11 mouse cellular contexts compared by ENCODE assay signal in genomic region chr2:19431614-19432323, GRCm38 (mm10). TPM values are rescaled to one million over a fixed set of nuclear protein-coding genes. Genes with fewer than 3 reads are reported as not detected.
DNase-seq lines count a peak whose midpoint lies in the region; ATAC-seq lines count a peak whose summit lies in the region.
"Had no signal": no experiment of that assay in that cellular context is flagged by ENCODE, and none has a peak within 500 bp of the region (broad histone marks: within the 10 kb centered on the region; RNA-seq: fewer than 3 reads in every experiment).

No protein-coding gene starts in this region.

- no peak overlapping the region for H3K27ac ChIP-seq in heart, embryonic 12.5 days (ENCODE audit: poor library complexity, severe bottlenecking)
- no peak overlapping the region for H3K27ac ChIP-seq in embryonic facial prominence, embryonic 10.5 days (replicated peaks)
- H3K27ac ChIP-seq in hindbrain, embryonic 14.5 days: no peak overlapping the region
- H3K27ac ChIP-seq in midbrain, embryonic 16.5 days (ENCODE audit: low read length): no peak overlapping the region

- ATAC-seq in heart, embryonic 12.5 days (ENCODE audit: insufficient number of reproducible peaks, low FRiP score): no peak
- peak; percentile 38 for ATAC-seq in hindbrain, embryonic 14.5 days (ENCODE audit: low FRiP score)
- ATAC-seq in midbrain, embryonic 16.5 days: peak; percentile 34
- ATAC-seq: liver, postnatal 0 days had no signal

- DNase-seq in heart, adult 9 months (ENCODE audit: low spot score in 2 of 2): no peak
- DNase-seq in embryonic facial prominence, embryonic 10.5 days (ENCODE audit: low spot score): peak; percentile 38
- no peak for DNase-seq in hindbrain, embryonic 14.5 days (ENCODE audit: low spot score)
- DNase-seq in right cerebral cortex, adult 2 months (ENCODE audit: low spot score in 2 of 2): no peak
- no peak for DNase-seq in layer of hippocampus, adult 11-12 months (ENCODE audit: low spot score)
- DNase-seq in layer of hippocampus, postnatal 14 days (ENCODE audit: low spot score in 2 of 2): no peak
- DNase-seq: right cerebral cortex, postnatal 14 days had no signal

- 4% methylated on average over 41 of the region's 41 CpGs for WGBS in heart, embryonic 12.5 days
- WGBS in embryonic facial prominence, embryonic 10.5 days: 1% methylated on average over 41 of the region's 41 CpGs
- WGBS in hindbrain, embryonic 14.5 days: 1% methylated on average over 41 of the region's 41 CpGs
- 2% methylated on average over 41 of the region's 41 CpGs for WGBS in midbrain, embryonic 16.5 days

- 0 out of 2 replicates have a peak, but pooled peaks cover 2% of the 10 kb centered on the region for H3K9me3 ChIP-seq in heart, embryonic 12.5 days (replicated peaks)
- no peaks in the 10 kb centered on the region for H3K9me3 ChIP-seq in embryonic facial prominence, embryonic 10.5 days
- H3K9me3 ChIP-seq in hindbrain, embryonic 14.5 days (ENCODE audit: control insufficient read depth, low read length): no peaks in the 10 kb centered on the region
- no peaks in the 10 kb centered on the region for H3K9me3 ChIP-seq in midbrain, embryonic 16.5 days (replicated peaks; ENCODE audit: control insufficient read depth, low read length, poor library complexity, severe bottlenecking)

- H3K36me3 ChIP-seq in heart, embryonic 12.5 days: no peaks in the 10 kb centered on the region
- no peaks in the 10 kb centered on the region for H3K36me3 ChIP-seq in embryonic facial prominence, embryonic 10.5 days (replicated peaks)
- no peaks in the 10 kb centered on the region for H3K36me3 ChIP-seq in hindbrain, embryonic 14.5 days (replicated peaks; ENCODE audit: control insufficient read depth, insufficient read depth)
- H3K36me3 ChIP-seq in midbrain, embryonic 16.5 days (ENCODE audit: control insufficient read depth, insufficient read depth, low read length): no peaks in the 10 kb centered on the region

- peaks cover 87% of the 10 kb centered on the region for H3K27me3 ChIP-seq in heart, embryonic 12.5 days (replicated peaks)
- peaks cover 99% of the 10 kb centered on the region for H3K27me3 ChIP-seq in embryonic facial prominence, embryonic 10.5 days (replicated peaks; ENCODE audit: low read depth, poor library complexity, severe bottlenecking)
- peaks cover 96% of the 10 kb centered on the region for H3K27me3 ChIP-seq in hindbrain, embryonic 14.5 days (ENCODE audit: control insufficient read depth, insufficient read depth, low read length)
- peaks cover 76% of the 10 kb centered on the region for H3K27me3 ChIP-seq in midbrain, embryonic 16.5 days (ENCODE audit: control insufficient read depth, insufficient read depth, low read depth, low read length)

- peak overlapping the region; percentile 62 for H3K4me2 ChIP-seq in heart, embryonic 12.5 days
- 0 out of 2 replicates have a peak overlapping the region, but pooled peaks have one; percentile 22 for H3K4me2 ChIP-seq in hindbrain, embryonic 14.5 days (replicated peaks)
- H3K4me2 ChIP-seq in midbrain, embryonic 16.5 days (ENCODE audit: low read length): no peak overlapping the region

- H3K4me1 ChIP-seq in heart, embryonic 12.5 days (replicated peaks): peaks cover 15% of the 10 kb centered on the region
- H3K4me1 ChIP-seq in embryonic facial prominence, embryonic 10.5 days: peaks cover 17% of the 10 kb centered on the region
- H3K4me1 ChIP-seq in hindbrain, embryonic 14.5 days (replicated peaks; ENCODE audit: control insufficient read depth, insufficient read depth, low read length): peaks cover 7% of the 10 kb centered on the region; the same call in 1 of the 2 replicates
- peaks cover 11% of the 10 kb centered on the region for H3K4me1 ChIP-seq in midbrain, embryonic 16.5 days (ENCODE audit: control insufficient read depth, insufficient read depth, low read length)

- H3K4me3 ChIP-seq in heart, embryonic 12.5 days: peak overlapping the region; percentile 20
- H3K4me3 ChIP-seq in embryonic facial prominence, embryonic 10.5 days: peak overlapping the region; percentile 36; the same call in 1 of the 2 replicates
- H3K4me3 ChIP-seq in hindbrain, embryonic 14.5 days (replicated peaks; ENCODE audit: low read length): no peak overlapping the region
- no peak overlapping the region for H3K4me3 ChIP-seq in midbrain, embryonic 16.5 days (ENCODE audit: low read depth, low read length)

- H3K9ac ChIP-seq in heart, embryonic 12.5 days: no peak overlapping the region
- no peak overlapping the region for H3K9ac ChIP-seq in hindbrain, embryonic 14.5 days
- no peak overlapping the region for H3K9ac ChIP-seq in midbrain, embryonic 16.5 days (ENCODE audit: low read depth, low read length)
- H3K9ac ChIP-seq: liver, postnatal 0 days had no signal

RNA-seq across cellular contexts. Expression of gene Ptf1a, which starts 13.7 kb away (rescaled TPM):
- not detected in 2 replicates for polyA plus RNA-seq in heart, embryonic 12.5 days (2016; fragmentation: Nextera tagmentation; extraction: Ambion mirVana)
- 0.41 and 1.1 TPM in 2 replicates for polyA plus RNA-seq in embryonic facial prominence, embryonic 10.5 days (2016; fragmentation: Nextera tagmentation; extraction: Ambion mirVana)
- polyA plus RNA-seq in hindbrain, embryonic 14.5 days (2014; fragmentation: Nextera tagmentation; extraction: Ambion mirVana): 0.51 and 0.77 TPM in 2 replicates
- 0.14 TPM in 1 of 2 replicates, not detected in the other for polyA plus RNA-seq in midbrain, embryonic 16.5 days (2015; fragmentation: Nextera tagmentation; extraction: Ambion mirVana)
- not detected for total RNA-seq in layer of hippocampus, postnatal 14 days (2021)
- total RNA-seq: gastrocnemius, postnatal 4 days had no signal
- polyA plus RNA-seq: liver, postnatal 0 days had no signal

Comparison
In these comparisons a context has a peak if more than half of its experiments do, and no peak if none do; other contexts are left out.
1. H3K4me3 ChIP-seq: peak in heart, embryonic 12.5 days (single experiment) and embryonic facial prominence, embryonic 10.5 days (single experiment); none in hindbrain, embryonic 14.5 days (single experiment) and midbrain, embryonic 16.5 days (single experiment).